Mouse (Mus musculus) bone marrow, adult 2 months (tissue): ENCODE data around the gene Slain2. TPM values are rescaled to one million over a fixed set of nuclear protein-coding genes. Genes with fewer than 3 reads are reported as not detected.
"Not testable (repeated sequence)": the region's sequence is repeated elsewhere in the genome, so short reads cannot be mapped to it uniquely, and the experiment has no call there.

Experiments used
- H3K27ac ChIP-seq: fragments of 200-500 bp; 2 replicates; pipeline ENCODE4 v1.5.1; 2012; ENCODE audit warnings: low read depth, mild to moderate bottlenecking, control low read depth, inconsistent platforms, low read length; ENCODE audit not compliant: control insufficient read depth, poor library complexity, insufficient read depth
- H3K4me1 ChIP-seq: fragments of 200-500 bp; 2 replicates; pipeline ENCODE4 v1.6.1; 2011; ENCODE audit warnings: low read length; ENCODE audit not compliant: control insufficient read depth, insufficient read depth
- H3K4me3 ChIP-seq: fragments of 200-500 bp; replicated peaks from 2 replicates; pipeline ENCODE3; 2011; ENCODE audit warnings: mild to moderate bottlenecking, low read depth, low read length, control low read depth; ENCODE audit not compliant: control insufficient read depth
- CTCF ChIP-seq: fragments of 200-500 bp; IDR thresholded peaks from 2 replicates; pipeline ENCODE4 v1.5.1; 2011; ENCODE audit warnings: low read length, control low read depth; ENCODE audit not compliant: control insufficient read depth, insufficient read depth
- POLR2A ChIP-seq: fragments of 200-500 bp; IDR thresholded peaks from 2 replicates; pipeline ENCODE4 v1.6.1; 2011; ENCODE audit warnings: low read depth, mild to moderate bottlenecking, control low read depth, low read length, borderline replicate concordance; ENCODE audit not compliant: control insufficient read depth
- WGBS: fragments of 180-500 bp; shearing (Covaris S2); methylation state at CpG from one replicate; pipeline ENCODE4 v1.1.7; 2018; 5-methylcytosine and 5-hydroxymethylcytosine counted together
- polyA plus RNA-seq: library from polyadenylated mRNA; stranded (reverse); fragments of >200 nt; gene quantifications from 2 replicates; pipeline ENCODE4 v1.2.4, GENCODE M21; 2011; ENCODE audit warnings: low replicate concordance; ENCODE audit not compliant: missing spikeins, insufficient read depth, insufficient read length

Slain2 gene
- polyA plus RNA-seq, 1 experiment, result 18.4 TPM

DNA sequence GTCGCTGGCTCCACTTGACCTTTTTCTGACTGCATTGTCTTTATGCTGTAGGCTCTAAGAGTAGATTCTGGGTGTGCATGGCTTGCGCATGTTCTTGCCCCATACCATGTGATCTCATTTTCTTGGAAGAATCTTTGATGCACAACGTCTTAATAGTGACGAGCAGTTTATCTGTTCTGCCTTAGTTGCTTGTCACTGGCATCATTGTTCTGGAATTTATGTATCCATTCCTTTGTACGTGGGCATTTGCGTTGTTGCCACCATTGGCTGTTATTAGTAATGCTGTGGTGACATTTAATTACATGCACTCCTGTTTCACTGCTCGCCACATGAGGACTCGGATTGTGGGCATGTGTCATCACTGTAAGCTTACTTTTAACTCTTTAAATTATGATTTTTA lies 7.1 kb downstream of the Slain2 start:
- Histone ChIP-seq H3K4me3 (no peak overlapping the region), H3K27ac (no peak overlapping the region), H3K4me1 (peaks cover 3% of the 10 kb centered on the region)
- 82% methylated on average over 8 of the region's 8 CpGs for WGBS
- TF ChIP-seq POLR2A, result no peak
- no peak for TF ChIP-seq CTCF

- no peaks in the 10 kb centered on the region for H3K4me1 ChIP-seq
- 81% methylated on average over 3 of the region's 3 CpGs for WGBS
- no peak overlapping the region for H3K27ac ChIP-seq
- TF ChIP-seq POLR2A (no peak), CTCF (no peak)
- no peak overlapping the region for H3K4me3 ChIP-seq
Measured at GRCm38 (mm10) chr5:72922796-72923195, 8.7 kb downstream of the Slain2 start.

DNA sequence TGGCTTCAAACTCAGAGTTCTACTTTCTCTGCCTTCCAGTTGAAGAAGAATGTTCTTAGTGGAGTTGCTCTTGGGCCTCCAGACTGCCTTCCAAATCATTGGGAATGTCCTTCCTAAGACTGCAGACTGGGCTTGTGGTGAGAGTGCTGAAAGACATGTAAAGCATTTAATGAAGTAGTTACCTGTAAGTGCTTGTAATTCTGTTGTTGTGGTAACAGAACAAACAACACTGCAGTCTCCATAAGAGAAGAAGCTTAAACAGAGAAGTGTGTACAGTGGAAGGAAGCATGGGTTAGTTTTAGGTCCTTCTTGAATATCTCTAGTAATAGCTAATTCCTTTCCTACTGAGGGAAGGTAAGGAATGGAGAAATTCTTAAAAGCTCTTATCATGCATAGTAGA lies 13.0 kb downstream of the Slain2 start:
- Histone ChIP-seq H3K4me3 (no peak overlapping the region), H3K4me1 (no peaks in the 10 kb centered on the region), H3K27ac (no peak overlapping the region)
- TF ChIP-seq POLR2A, result no peak
- TF ChIP-seq CTCF, result no peak

DNA sequence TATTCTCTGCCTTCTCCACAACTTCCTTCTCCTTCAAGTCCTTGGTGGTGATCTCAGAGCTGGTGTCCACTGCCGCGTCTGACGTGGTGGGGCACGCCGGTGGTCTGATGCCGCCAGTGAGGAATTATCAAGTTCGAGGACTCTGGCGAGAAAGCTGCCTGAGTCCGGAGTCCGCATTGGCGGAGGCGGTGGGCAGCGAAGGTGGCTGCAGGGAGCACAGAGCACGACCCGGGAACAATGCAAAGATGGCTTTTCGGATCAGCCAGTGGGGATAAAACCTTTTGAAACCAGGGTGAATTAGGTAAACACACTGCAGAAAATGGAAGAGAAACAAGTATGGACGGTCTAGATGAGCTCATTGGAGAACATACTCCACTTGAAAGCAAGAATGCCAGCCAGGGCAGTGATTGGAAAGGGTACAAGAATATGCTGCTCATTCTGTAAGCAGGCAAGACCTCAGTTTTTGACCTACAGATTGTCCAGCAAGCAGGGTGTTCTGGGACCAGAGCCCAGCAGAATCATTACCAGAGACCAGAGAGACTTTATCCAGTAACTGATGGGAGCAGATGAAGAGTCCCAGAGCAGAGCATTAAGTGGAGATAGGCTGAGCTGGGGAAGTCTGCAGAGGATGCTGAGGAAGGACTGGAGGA lies 19.0 kb downstream of the Slain2 start:
- H3K4me1 ChIP-seq, result no peaks in the 10 kb centered on the region
- H3K27ac ChIP-seq, result no peak overlapping the region
- TF ChIP-seq CTCF (no peak), POLR2A (no peak)
- no peak overlapping the region for H3K4me3 ChIP-seq
- WGBS, result 88% methylated on average over 17 of the region's 17 CpGs

- 86% methylated on average over 3 of the region's 3 CpGs for whole genome bisulfite sequencing
- not testable (repeated sequence) for H3K4me1 ChIP-seq, H3K4me3 ChIP-seq, H3K27ac ChIP-seq
Measured at GRCm38 (mm10) chr5:72938421-72938820, 24.3 kb downstream of the Slain2 start.

- H3K4me1 ChIP-seq, result no peaks in the 10 kb centered on the region; the same call in 1 of the 2 replicates
- TF ChIP-seq POLR2A (no peak), CTCF (no peak)
- 84% methylated on average over 2 of the region's 2 CpGs for WGBS
- no peak overlapping the region for H3K4me3 ChIP-seq
- H3K27ac ChIP-seq, result no peak overlapping the region
Measured at GRCm38 (mm10) chr5:72939311-72939710, 25.2 kb downstream of the Slain2 start.

- TF ChIP-seq CTCF, result no peak
- no peak for TF ChIP-seq POLR2A
- Histone ChIP-seq H3K27ac (no peak overlapping the region), H3K4me3 (no peak overlapping the region), H3K4me1 (no peaks in the 10 kb centered on the region; the same call in 1 of the 2 replicates)
- WGBS, result 56% methylated on average over 5 of the region's 5 CpGs
Measured at GRCm38 (mm10) chr5:72940906-72941432, 26.9 kb downstream of the Slain2 start.

DNA sequence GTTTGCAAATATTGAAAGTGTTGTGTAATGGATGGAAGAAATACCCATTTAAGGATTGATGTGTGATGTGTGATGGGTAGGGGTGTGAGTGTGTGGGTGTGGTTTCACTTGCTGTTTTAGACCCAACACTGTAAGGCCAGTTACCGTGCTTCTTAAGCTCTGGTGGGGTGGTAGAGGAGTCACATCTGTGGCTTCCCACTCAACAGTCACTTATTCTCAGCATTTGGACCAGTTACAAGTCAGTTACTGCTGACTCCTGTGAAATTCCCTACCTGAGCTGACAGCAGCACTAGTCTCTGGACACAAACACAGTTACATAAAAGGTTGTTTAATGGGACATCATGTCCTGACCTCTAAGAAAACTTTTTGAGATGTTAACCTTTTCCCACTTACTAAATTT lies 34.0 kb downstream of the Slain2 start:
- 77% methylated on average over 1 of the region's 1 CpGs for WGBS
- no peaks in the 10 kb centered on the region for H3K4me1 ChIP-seq
- H3K4me3 ChIP-seq, result no peak overlapping the region
- H3K27ac ChIP-seq, result no peak overlapping the region
- TF ChIP-seq CTCF, result no peak
- no peak for TF ChIP-seq POLR2A

GRCm38 (mm10) chr5:72950252-72950651 lies 36.1 kb downstream of the Slain2 start:
- no peak for TF ChIP-seq POLR2A
- no peak for TF ChIP-seq CTCF
- WGBS, result 54% methylated on average over 2 of the region's 2 CpGs
- Histone ChIP-seq H3K4me1 (no peaks in the 10 kb centered on the region), H3K4me3 (no peak overlapping the region), H3K27ac (no peak overlapping the region)
